Mouse (Mus musculus) heart, adult 2 months (tissue): ENCODE data around the gene Uevld.

Experiments
- CTCF ChIP-seq: fragments of 200-600 bp; IDR thresholded peaks from 2 replicates; pipeline ENCODE4 v1.8.1; 2022; ENCODE audit warnings: antibody characterized with exemption, mild to moderate bottlenecking, moderate library complexity
- EP300 ChIP-seq: fragments of 200-500 bp; IDR thresholded peaks from 2 replicates; pipeline ENCODE4 v1.6.1; 2011; ENCODE audit warnings: low read depth, low read length, control low read depth; ENCODE audit not compliant: insufficient read depth

GRCm38 (mm10) chr7:46962132-46962531 lies 3.8 kb upstream of the Uevld start:
- TF ChIP-seq CTCF (no peak), EP300 (no peak)
